Mouse (Mus musculus): ENCODE results near the gene Bnip2. TPM values are rescaled to one million over a fixed set of nuclear protein-coding genes. Genes with fewer than 3 reads are reported as not detected.

The Bnip2 gene
- polyA plus RNA-seq, 1 experiment, result 12.9 TPM

DNA sequence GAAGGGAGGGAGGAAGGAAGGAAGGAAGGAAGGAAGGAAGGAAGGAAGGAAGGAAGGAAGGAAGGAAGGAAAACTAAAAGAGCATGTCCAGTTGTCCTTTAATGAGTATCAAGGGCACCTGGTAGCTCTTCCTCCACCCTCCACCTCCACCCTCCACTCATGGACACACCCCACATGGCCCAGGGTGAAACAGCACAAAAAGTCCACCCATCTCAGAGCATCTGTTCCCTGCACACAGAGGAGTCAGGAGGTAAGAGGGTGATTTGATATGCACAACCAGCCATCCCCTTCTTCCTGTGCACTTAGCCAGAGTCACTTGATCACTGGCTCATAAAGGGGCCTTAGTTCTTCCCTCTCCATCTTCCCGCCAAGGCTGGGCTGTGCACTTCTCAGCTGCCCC, 53.7 kb downstream of the Bnip2 start:
- 68% methylated on average over 1 of the region's 1 CpGs for WGBS
- DNase-seq (ENCODE audit: low read depth, low spot score), result no peak

DNA sequence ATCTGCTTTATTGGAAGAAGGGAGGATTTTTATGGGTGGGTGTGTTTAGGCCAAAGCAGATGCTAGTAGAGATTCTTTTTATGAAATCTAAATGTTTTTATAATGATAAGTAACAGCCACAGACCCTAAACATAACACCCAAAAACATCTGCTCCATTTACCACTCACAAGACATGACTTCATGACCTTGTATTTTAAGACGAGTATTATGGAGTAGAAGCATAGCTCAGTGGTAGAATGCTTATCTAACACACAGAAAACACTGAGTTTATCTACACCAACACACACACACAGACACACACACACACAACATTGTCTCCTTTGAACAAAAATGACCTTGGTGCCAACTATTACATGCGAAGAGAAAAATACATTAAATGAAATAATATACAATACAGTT, 55.6 kb downstream of the Bnip2 start:
- 36% methylated on average over 2 of the region's 2 CpGs for WGBS
- no peak for DNase-seq (ENCODE audit: low read depth, low spot score)

- WGBS, result 33% methylated on average over 6 of the region's 6 CpGs
- no peak for DNase-seq (ENCODE audit: low read depth, low spot score)
These were observed 57.0 kb downstream of the Bnip2 start for GRCm38 (mm10) chr9:70046255-70046654.

DNA sequence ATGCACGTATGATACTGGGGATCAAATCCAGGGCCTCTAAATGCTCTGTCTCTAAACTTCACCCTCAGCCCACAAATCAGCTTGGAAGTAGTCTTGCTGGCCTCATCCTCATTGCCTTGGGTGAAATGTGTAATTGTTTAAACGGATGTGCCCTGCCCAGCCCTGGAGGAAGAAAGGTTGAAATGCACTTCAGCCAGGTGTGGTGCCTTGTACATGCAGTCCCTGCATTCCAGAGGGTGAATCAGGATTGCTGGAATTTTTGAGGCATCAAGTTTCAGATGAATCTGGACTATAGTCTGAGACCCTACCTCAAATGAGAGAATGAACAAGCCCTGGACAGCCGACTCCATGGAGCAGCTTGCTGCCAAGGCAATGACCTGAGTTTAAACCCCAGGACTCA, 58.6 kb downstream of the Bnip2 start:
- no peak for DNase-seq (ENCODE audit: low read depth, low spot score)
- 31% methylated on average over 3 of the region's 3 CpGs for WGBS

DNA sequence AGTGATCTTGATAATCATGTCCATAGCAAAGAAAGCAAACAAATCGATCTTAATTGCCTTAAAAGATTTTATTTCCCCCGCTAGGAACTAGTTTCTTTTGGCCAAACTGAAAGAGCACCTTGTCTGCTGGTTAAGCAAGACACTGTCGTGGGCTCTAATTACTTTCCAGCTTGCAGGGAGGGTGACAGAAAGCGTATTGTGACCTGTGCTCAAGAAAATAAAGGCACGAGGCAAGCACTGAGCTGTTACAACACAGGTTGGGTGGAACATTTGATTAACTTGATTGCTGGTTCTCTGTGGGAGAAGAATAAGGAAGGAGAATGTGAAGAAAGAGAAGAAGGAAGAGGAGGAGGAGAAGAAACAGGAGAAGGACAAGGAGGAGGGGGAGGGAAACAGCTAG, 59.0 kb downstream of the Bnip2 start:
- DNase-seq (ENCODE audit: low read depth, low spot score), result no peak
- WGBS, result 36% methylated on average over 5 of the region's 5 CpGs

DNA sequence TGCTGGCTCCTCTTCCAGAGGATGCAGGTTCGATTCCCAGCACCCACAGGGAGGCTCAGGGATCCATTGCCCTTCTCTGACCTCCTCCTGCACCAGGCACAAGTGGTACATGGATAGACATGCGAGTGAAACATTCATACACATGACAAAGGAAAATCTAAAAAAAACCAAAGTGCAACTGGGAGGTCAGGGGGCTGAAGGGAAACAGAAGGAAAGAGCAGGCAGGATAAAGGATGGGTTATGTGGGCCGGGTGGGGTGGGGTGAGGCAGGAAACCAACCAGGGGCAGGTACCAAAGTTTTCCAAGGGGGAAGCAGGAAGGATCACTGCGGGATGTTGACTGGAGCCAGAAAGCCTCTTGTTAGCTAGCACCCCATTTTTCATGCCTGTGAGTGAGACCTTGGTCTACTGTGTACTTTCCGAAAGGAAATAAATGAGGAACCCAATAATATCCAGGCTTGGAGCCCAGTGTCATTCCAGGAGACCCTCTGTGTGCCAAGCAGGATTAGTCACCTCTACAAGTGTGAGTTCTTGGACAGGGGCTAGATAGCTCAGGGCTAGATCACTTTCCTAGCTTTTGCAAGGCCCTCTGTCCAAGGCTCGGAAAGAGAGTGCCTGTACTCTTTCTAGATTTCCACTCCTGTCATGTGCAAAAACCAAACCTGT, 59.6 kb downstream of the Bnip2 start:
- DNase-seq (ENCODE audit: low read depth, low spot score), result no peak
- 24% methylated on average over 6 of the region's 6 CpGs for WGBS

GRCm38 (mm10) chr9:70049416-70049783, 60.1 kb downstream of the Bnip2 start:
- 46% methylated on average over 3 of the region's 3 CpGs for WGBS
- DNase-seq (ENCODE audit: low read depth, low spot score), result no peak

DNA sequence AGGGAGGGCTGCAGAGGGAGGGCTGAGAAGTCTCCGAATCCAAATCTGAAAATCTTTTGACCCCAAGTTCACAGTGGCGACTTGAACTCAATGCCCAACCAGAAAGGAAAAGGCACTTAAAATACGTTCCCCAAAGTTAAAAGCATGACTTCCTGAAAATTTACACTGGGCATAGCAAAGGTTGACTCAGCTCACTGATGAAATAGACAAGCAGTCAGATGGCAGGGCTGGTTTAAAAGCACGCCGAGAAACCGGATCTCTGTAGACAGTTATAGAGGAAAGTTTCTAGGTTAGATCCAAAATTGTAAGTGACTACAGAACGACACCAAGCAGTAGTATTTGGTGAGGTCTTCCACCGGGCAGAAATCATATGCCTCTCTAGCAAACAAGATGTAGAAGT, 60.6 kb downstream of the Bnip2 start:
- no peak for DNase-seq (ENCODE audit: low read depth, low spot score)
- WGBS, result 26% methylated on average over 8 of the region's 8 CpGs

- no peak for DNase-seq (ENCODE audit: low read depth, low spot score)
- WGBS, result 32% methylated on average over 3 of the region's 3 CpGs
These were observed 63.5 kb downstream of the Bnip2 start for GRCm38 (mm10) chr9:70052730-70053129.

DNA sequence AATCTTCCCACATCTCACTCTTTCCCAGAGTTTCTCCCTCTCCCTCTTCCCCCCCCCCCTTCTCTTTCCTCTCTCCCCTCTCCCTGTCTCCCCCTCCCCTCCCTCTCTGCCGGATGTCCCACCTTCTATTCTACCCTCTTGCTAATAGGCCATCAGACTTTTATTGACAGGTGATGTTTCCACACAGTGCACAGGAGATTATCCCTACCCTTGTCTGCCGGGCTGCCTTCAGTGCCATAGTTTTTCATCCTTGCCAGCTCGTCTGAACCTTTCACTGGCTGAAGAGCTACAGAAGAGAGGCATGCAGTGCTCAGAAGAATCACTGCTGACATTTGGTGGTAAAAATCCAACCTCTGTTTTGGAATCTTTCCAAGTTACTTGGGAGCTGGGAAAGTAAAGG, 64.1 kb downstream of the Bnip2 start:
- WGBS, result 28% methylated on average over 3 of the region's 3 CpGs
- no peak for DNase-seq (ENCODE audit: low read depth, low spot score)

Other genes starting within 250 kb of the Bnip2 start
- not detected in 2 replicates for gene Foxb1, start 228.5 kb upstream of the Bnip2 start, polyA plus RNA-seq (2012; rRNA removed)
- gene Gtf2a2, start 23.1 kb downstream of the Bnip2 start, polyA plus RNA-seq (2012; rRNA removed), result 25.8 and 29.4 TPM in 2 replicates
- gene Gcnt3, start 48.6 kb downstream of the Bnip2 start, polyA plus RNA-seq (2012; rRNA removed), result 16.2 and 17.8 TPM in 2 replicates
- 0.07 and 0.33 TPM in 2 replicates for gene Fam81a, start 153.1 kb downstream of the Bnip2 start, polyA plus RNA-seq (2012; rRNA removed)
- gene Myo1e, start 217.9 kb downstream of the Bnip2 start, polyA plus RNA-seq (2012; rRNA removed), result 13.9 and 20.3 TPM in 2 replicates